Mouse (Mus musculus) stomach, embryonic 14.5 days (tissue): Measurements from ENCODE around the gene Map6d1. TPM values are rescaled to one million over a fixed set of nuclear protein-coding genes. Genes with fewer than 3 reads are reported as not detected.

ENCODE experiments used
- ATAC-seq: fragments of 200-750 bp; cut with Nextera tagmentation; 2 replicates; pipeline ENCODE4 v1.8.0; 2017; ENCODE audit warnings: low read depth, moderate TSS enrichment; ENCODE audit not compliant: insufficient number of reproducible peaks, insufficient read depth, low FRiP score
- H3K27ac ChIP-seq: fragments of 300-500 bp; sonication (generic); 2 replicates; pipeline ENCODE4 v1.5.1; 2014; ENCODE audit warnings: mild to moderate bottlenecking, low read length, moderate library complexity, mixed read lengths
- H3K27me3 ChIP-seq: fragments of 300-500 bp; sonication (generic); 2 replicates; pipeline ENCODE4 v1.6.1; 2014; ENCODE audit warnings: low read length, control low read depth, mixed read lengths; ENCODE audit not compliant: control insufficient read depth, insufficient read depth
- H3K36me3 ChIP-seq: fragments of 300-500 bp; sonication (generic); 2 replicates; pipeline ENCODE4 v1.6.1; 2014; ENCODE audit warnings: mild to moderate bottlenecking, control low read depth, low read length, moderate library complexity, mixed read lengths; ENCODE audit not compliant: control insufficient read depth, insufficient read depth
- H3K4me1 ChIP-seq: fragments of 300-500 bp; sonication (generic); 2 replicates; pipeline ENCODE4 v1.6.1; 2014; ENCODE audit warnings: low read length, control low read depth, mixed read lengths; ENCODE audit not compliant: control insufficient read depth, insufficient read depth
- H3K4me2 ChIP-seq: fragments of 300-500 bp; sonication (generic); replicated peaks from 2 replicates; pipeline ENCODE4 v1.6.1; 2014; ENCODE audit warnings: low read depth, low read length, control low read depth
- H3K4me3 ChIP-seq: fragments of 300-500 bp; sonication (generic); 2 replicates; pipeline ENCODE4 v1.5.1; 2014; ENCODE audit warnings: low read depth, low read length, control low read depth
- H3K9ac ChIP-seq: fragments of 300-500 bp; sonication (generic); replicated peaks from 2 replicates; pipeline ENCODE4 v1.6.1; 2014; ENCODE audit warnings: low read depth, mild to moderate bottlenecking, control low read depth, low read length, moderate library complexity, mixed read lengths
- H3K9me3 ChIP-seq: fragments of 300-500 bp; sonication (generic); 2 replicates; pipeline ENCODE4 v1.6.1; 2016; ENCODE audit warnings: low read depth, low read length, control low read depth; ENCODE audit not compliant: control insufficient read depth
- WGBS: fragments of 180-500 bp; shearing (Covaris S2); extraction: QIAGEN DNeasy Blood & Tissue Kit; methylation state at CpG from one replicate; pipeline ENCODE4 v1.1.7; 2014; 5-methylcytosine and 5-hydroxymethylcytosine counted together
- polyA plus RNA-seq: library from polyadenylated mRNA; unstranded; fragments of >200 nt; fragmentation: Nextera tagmentation; extraction: Ambion mirVana; gene quantifications from 2 replicates; pipeline ENCODE4 v1.2.1, GENCODE M21; 2014

The Map6d1 gene
- polyA plus RNA-seq = 0.69 and 1.3 TPM in 2 replicates

GRCm38 (mm10) chr16:20240468-20241414, at the start of gene Map6d1:
Gene Map6d1 (minus strand): TSS chr16:20241358.
- under 1% methylated on average over 90 of the region's 90 CpGs for WGBS
- H3K4me1 ChIP-seq = no peaks in the 10 kb centered on the region
- ATAC-seq = peak; percentile 72

GRCm38 (mm10) chr16:20280238-20280637, 39.1 kb upstream of the Map6d1 start:
- H3K36me3 ChIP-seq = peaks cover 41% of the 10 kb centered on the region
- no peaks in the 10 kb centered on the region for H3K9me3 ChIP-seq
- no peak overlapping the region for H3K9ac ChIP-seq
- H3K4me1 ChIP-seq = no peaks in the 10 kb centered on the region
- H3K4me2 ChIP-seq = no peak overlapping the region
- H3K4me3 ChIP-seq = no peak overlapping the region
- 82% methylated on average over 4 of the region's 4 CpGs for WGBS
- no peaks in the 10 kb centered on the region for H3K27me3 ChIP-seq
- H3K27ac ChIP-seq = no peak overlapping the region
- ATAC-seq = no peak

More at GRCm38 (mm10) chr16:20240468-20241414, at the start of gene Map6d1:
- no peaks in the 10 kb centered on the region for H3K9me3 ChIP-seq
- peak within 1 kb of the TSS; percentile 95 for H3K4me2 ChIP-seq
- no peaks in the 10 kb centered on the region for H3K27me3 ChIP-seq
- peak within 1 kb of the TSS; percentile 67 for H3K4me3 ChIP-seq
- H3K27ac ChIP-seq = no peak within 1 kb of the TSS
- peak within 1 kb of the TSS; percentile 46 for H3K9ac ChIP-seq
- no peaks in the 10 kb centered on the region for H3K36me3 ChIP-seq

GRCm38 (mm10) chr16:20279395-20279794, 38.2 kb upstream of the Map6d1 start:
- Histone ChIP-seq H3K4me1 (no peaks in the 10 kb centered on the region), H3K27ac (no peak overlapping the region), H3K4me3 (no peak overlapping the region), H3K9ac (no peak overlapping the region), H3K36me3 (peaks cover 34% of the 10 kb centered on the region), H3K27me3 (no peaks in the 10 kb centered on the region), H3K9me3 (no peaks in the 10 kb centered on the region), H3K4me2 (no peak overlapping the region)
- no peak for ATAC-seq
- WGBS = 81% methylated on average over 5 of the region's 5 CpGs

- no peaks in the 10 kb centered on the region for H3K27me3 ChIP-seq
- no peak overlapping the region for H3K4me2 ChIP-seq
- no peak for ATAC-seq
- H3K4me1 ChIP-seq = no peaks in the 10 kb centered on the region
- 16% methylated on average over 3 of the region's 3 CpGs for WGBS
- no peaks in the 10 kb centered on the region for H3K36me3 ChIP-seq
- H3K27ac ChIP-seq = no peak overlapping the region
- no peaks in the 10 kb centered on the region for H3K9me3 ChIP-seq
- H3K4me3 ChIP-seq = no peak overlapping the region
- no peak overlapping the region for H3K9ac ChIP-seq
Measured at GRCm38 (mm10) chr16:20272994-20273393, 31.8 kb upstream of the Map6d1 start.

- Histone ChIP-seq H3K4me3 (no peak overlapping the region), H3K27ac (no peak overlapping the region), H3K36me3 (no peaks in the 10 kb centered on the region), H3K27me3 (no peaks in the 10 kb centered on the region), H3K4me1 (no peaks in the 10 kb centered on the region), H3K4me2 (no peak overlapping the region), H3K9ac (no peak overlapping the region), H3K9me3 (no peaks in the 10 kb centered on the region)
- 74% methylated on average over 4 of the region's 4 CpGs for WGBS
- ATAC-seq = no peak
Measured at GRCm38 (mm10) chr16:20271339-20271738, 30.2 kb upstream of the Map6d1 start.

GRCm38 (mm10) chr16:20265089-20265488, 23.9 kb upstream of the Map6d1 start:
- H3K36me3 ChIP-seq = no peaks in the 10 kb centered on the region
- no peak overlapping the region for H3K4me2 ChIP-seq
- WGBS = 80% methylated on average over 7 of the region's 7 CpGs
- no peak overlapping the region for H3K4me3 ChIP-seq
- ATAC-seq = no peak
- H3K9me3 ChIP-seq = no peaks in the 10 kb centered on the region
- H3K27me3 ChIP-seq = no peaks in the 10 kb centered on the region
- H3K4me1 ChIP-seq = no peaks in the 10 kb centered on the region
- H3K9ac ChIP-seq = no peak overlapping the region
- no peak overlapping the region for H3K27ac ChIP-seq

GRCm38 (mm10) chr16:20257926-20258325, 16.8 kb upstream of the Map6d1 start:
- Histone ChIP-seq H3K4me3 (no peak overlapping the region), H3K27ac (no peak overlapping the region), H3K4me1 (no peaks in the 10 kb centered on the region), H3K9me3 (no peaks in the 10 kb centered on the region), H3K9ac (no peak overlapping the region), H3K27me3 (no peaks in the 10 kb centered on the region), H3K36me3 (no peaks in the 10 kb centered on the region), H3K4me2 (no peak overlapping the region)
- WGBS = 77% methylated on average over 5 of the region's 5 CpGs
- no peak for ATAC-seq

GRCm38 (mm10) chr16:20248442-20249174, 7.5 kb upstream of the Map6d1 start:
- no peaks in the 10 kb centered on the region for H3K36me3 ChIP-seq
- H3K4me2 ChIP-seq = no peak overlapping the region
- no peak overlapping the region for H3K4me3 ChIP-seq
- 80% methylated on average over 9 of the region's 9 CpGs for WGBS
- H3K27ac ChIP-seq = no peak overlapping the region
- no peaks in the 10 kb centered on the region for H3K27me3 ChIP-seq
- no peak for ATAC-seq
- H3K9ac ChIP-seq = no peak overlapping the region
- H3K9me3 ChIP-seq = no peaks in the 10 kb centered on the region
- no peaks in the 10 kb centered on the region for H3K4me1 ChIP-seq
